Mouse (Mus musculus) gastrocnemius, postnatal 36 days (tissue): ENCODE results near the gene Tcaf3. TPM values are rescaled to one million over a fixed set of nuclear protein-coding genes. Genes with fewer than 3 reads are reported as not detected.

Experiments used
- DNase-seq, 2 experiments: peaks; one replicate each; pipeline ENCODE4 v3.0.0; 2022
- intact Hi-C: fragments of 180-260 bp; cut with DNase I; formaldehyde crosslinking; loops from one replicate; pipeline ENCODE4 v1.15.1; 2025
- long read RNA-seq, 2 experiments: library from polyadenylated mRNA; stranded (forward); transcript quantifications; one replicate each; pipeline ENCODE4 v2.0.0; 2021
- total RNA-seq, 2 experiments: library from RNA; stranded (reverse); gene quantifications; 2 replicates each; pipeline ENCODE4 v1.2.3; 2021

The Tcaf3 gene
- not detected for total RNA-seq
- long read RNA-seq, experiment 1: 0 reads
- long read RNA-seq, experiment 2: 0 reads

GRCm38 (mm10) chr6:42597592-42597991 lies at the start of gene Tcaf3:
Gene Tcaf3 (minus strand): TSS chr6:42597692.
- intact Hi-C loops: no loop called here
- DNase-seq: no peak

DNA sequence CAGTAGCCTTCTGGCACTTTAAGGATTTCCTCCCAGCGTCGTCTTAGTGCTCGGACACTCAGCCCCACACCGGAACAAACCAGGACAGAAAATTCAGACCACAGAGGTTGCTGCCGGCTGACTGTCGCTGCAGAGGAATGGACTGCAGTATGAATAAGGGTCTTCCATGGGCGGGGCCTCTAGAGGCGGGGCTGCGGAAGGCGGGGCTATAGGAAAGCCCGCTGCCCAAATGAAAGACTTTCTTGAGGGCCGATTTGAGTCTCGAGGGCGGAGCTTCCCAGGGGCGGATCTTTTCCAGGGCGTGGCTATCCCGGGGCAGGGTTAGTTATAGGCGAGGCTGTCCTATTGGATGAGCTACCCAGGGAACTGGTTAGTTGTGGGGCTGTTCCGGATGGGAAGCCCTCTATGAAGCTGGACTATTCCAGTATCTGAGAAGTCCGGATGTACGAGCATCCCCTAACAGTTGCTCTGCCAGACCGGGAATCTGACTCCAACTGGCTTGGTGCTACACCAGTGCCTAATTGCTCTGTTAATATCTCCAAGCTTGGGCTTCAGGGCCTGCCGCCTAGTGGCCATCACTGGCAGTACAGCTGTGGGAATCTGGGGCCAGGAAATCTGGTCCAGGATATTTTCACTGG lies 47.5 kb upstream of the Tcaf3 start, which contains the start of gene Tcaf2:
Gene Tcaf2 (minus strand): TSS at position 343 of the 638 bp plus-strand sequence.
- peak; percentile 88 to 90 for DNase-seq
- intact Hi-C loops: no loop called here

- intact Hi-C loops: no loop called here
- no peak for DNase-seq
These were observed 36.9 kb upstream of the Tcaf3 start for GRCm38 (mm10) chr6:42634393-42634792.

GRCm38 (mm10) chr6:42631395-42631794 lies 33.9 kb upstream of the Tcaf3 start:
- no peak for DNase-seq
- intact Hi-C loops: no loop called here

GRCm38 (mm10) chr6:42616904-42617303 lies 19.4 kb upstream of the Tcaf3 start:
- intact Hi-C loops: no loop called here
- no peak for DNase-seq

- DNase-seq: no peak
- intact Hi-C loops: loop anchor here (5.0 kb wide), 1 partner anchor 250 kb away; no protein-coding TSS in a partner anchor
These were observed 14.7 kb upstream of the Tcaf3 start for GRCm38 (mm10) chr6:42612218-42612617.

GRCm38 (mm10) chr6:42610954-42611522 lies 13.5 kb upstream of the Tcaf3 start:
- intact Hi-C loops: loop anchor here (5.0 kb wide), 1 partner anchor 251 kb away; no protein-coding TSS in a partner anchor
- no peak for DNase-seq

DNA sequence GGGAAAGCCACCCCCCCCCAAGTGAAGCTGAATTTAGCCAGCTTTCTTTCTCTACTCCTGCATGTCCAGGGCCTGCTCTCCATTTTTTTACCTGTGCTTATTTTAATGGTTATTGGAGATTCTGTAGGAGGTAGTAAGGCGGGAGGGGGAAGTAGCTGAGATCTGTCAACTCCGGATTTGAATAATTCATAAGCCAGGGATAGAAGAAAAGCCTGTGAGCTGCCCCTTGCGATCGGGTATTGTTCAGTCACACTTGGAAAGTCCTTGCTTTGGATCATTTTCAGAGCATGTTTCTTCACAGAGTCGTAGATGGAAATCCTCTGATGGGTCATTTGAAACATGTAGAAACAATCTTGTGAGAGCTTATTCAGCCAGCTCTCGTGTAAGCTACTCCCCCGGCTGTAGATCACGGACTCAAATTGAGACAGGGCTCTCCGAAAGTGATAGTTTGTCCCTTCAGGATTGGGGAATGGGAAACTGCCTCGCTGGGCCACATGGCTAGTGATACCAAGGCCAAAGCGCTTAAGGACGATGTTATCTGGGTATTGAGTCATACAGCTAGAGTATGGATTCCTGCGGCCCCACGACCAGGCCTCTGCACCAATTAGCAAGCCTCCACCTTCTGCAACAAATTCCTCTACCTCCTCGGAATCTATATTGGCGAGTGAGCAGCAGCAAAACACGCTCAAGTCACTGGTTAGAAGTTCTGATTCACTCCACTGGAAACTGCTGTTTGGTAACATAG lies 4.2 kb downstream of the Tcaf3 start:
- no peak for DNase-seq
- intact Hi-C loops: no loop called here

DNA sequence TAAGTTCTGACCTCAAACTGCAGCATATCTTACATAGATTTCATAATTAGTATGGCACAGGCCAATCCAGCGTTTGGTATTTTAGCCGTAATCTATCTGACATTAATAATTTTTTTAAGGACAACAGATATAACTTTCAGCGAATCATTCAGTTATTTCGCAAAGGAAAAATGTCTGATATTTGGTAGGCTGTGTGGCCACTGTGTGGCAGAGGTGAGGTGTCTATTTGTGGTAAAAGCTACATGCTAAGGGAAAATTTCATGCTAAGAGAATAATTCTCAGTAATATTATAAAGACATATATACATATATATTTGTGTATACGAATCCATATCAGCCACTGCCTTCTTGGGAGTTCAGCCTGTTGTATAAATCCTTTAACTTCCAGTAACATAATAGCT lies 10.9 kb downstream of the Tcaf3 start:
- intact Hi-C loops: no loop called here

GRCm38 (mm10) chr6:42583488-42583872 lies 14.0 kb downstream of the Tcaf3 start:
- intact Hi-C loops: loop anchor here (2.0 to 5.0 kb wide), 3 partner anchors 235 to 821 kb away; partner anchors contain the start of gene Zyx
- peak; percentile 39 to 44 for DNase-seq

More for the DNA sequence above, 10.9 kb downstream of the Tcaf3 start:
- DNase-seq: no peak

DNA sequence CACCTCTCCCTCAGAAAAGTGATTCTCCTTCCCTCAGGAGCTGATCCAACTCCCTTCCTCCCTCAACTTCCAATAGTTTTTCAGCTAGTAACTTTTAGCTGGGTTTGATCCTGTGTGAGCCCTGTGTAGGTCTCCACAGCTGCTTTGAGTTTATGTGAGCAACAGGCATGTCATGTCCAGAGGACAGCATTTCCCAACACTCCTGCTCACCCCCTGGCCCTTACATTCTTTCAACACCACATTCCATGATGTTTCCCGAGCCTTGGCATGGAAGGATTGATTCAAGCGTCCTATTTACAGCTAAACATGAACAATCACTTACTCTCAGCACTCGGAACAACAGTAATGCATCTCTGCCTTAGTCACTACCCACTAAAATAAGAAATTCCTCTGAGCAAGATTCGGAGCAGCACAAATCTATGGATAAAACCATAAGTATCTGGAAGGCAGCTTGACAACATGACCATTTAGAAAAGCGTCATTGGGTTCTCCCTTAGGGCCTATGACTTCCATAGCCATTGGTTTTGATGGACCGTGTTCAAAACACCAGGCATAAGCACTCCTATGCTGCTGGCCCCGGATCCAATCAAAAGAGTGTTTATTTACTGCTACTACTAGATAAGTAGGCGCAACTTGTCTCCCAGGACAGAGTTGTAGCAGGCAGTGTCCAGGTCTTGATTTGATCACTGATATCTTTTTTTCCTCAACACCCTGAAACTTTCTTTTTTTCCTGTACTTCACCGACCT lies 14.6 kb downstream of the Tcaf3 start:
- DNase-seq: no peak
- intact Hi-C loops: loop anchor here (2.0 to 5.0 kb wide), 3 partner anchors 234 to 821 kb away; partner anchors contain the start of gene Zyx

- intact Hi-C loops: no loop called here
These were observed 18.8 kb downstream of the Tcaf3 start for GRCm38 (mm10) chr6:42578678-42579077.

GRCm38 (mm10) chr6:42577433-42577832 lies 20.1 kb downstream of the Tcaf3 start:
- no peak for DNase-seq
- intact Hi-C loops: no loop called here

More at GRCm38 (mm10) chr6:42578678-42579077, 18.8 kb downstream of the Tcaf3 start:
- DNase-seq: no peak

DNA sequence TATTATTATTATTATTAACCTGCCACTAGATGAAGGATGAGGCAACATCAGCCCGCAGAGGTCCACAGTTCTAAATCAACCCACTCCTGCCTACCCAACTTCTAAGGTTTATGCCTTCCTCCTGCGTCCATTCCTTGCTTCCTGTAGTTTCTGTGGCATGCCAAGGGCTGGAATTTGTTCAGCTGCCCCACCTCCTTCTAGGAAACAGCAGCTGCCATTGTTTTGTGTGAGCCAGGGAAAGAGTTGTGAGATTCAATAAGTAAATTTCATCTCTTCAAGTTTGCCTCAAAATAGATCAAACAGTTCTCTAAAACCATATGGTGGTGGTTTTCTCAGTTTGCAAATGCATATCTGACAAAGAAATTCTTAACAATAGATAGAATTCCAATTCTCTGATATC lies 29.3 kb downstream of the Tcaf3 start:
- intact Hi-C loops: no loop called here
- DNase-seq: no peak

DNA sequence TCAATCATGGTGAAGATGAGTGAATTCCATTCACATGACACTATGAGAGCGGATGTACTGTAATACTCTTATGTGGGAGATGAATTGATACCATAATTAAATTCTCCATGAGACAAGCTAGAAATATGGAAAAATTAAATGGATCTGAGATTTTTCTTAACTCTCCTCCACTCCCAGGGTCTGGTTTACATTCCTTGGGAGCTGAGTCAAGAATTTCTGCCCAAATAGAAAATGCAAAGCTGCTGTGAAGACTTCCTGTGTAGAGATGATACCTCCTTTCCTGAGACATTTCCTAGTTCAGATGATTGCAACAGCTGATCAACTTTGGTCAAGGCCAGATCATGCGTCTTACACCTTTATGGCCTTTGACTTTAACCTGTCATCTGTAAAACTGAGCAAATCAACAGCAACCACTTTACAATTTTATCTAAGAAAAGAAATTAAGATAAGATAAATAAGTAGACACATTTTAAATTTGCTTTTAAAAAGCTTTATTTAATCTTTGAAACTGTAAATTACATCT lies 31.4 kb downstream of the Tcaf3 start:
- no peak for DNase-seq
- intact Hi-C loops: no loop called here

- intact Hi-C loops: no loop called here
- DNase-seq: no peak
These were observed 35.2 kb downstream of the Tcaf3 start for GRCm38 (mm10) chr6:42562280-42562679.

DNA sequence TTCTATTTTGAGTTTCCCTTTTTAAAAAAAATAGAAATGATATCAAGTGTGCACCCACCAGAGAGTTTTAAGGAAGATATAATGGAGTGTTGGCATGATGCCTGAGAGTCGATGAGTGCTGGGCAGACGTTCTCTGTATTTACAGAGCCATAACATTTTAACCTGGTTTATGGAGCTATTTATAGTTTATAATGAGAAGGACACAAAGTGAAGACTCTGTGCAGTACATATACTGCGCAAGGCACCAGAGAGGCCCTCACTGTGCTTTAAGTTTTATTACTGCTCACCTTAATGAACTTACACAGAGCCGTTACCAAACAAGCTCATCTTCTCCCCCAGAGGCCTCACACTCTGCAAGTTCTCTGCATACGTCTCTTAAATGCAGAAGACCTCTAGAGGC lies 36.6 kb downstream of the Tcaf3 start:
- intact Hi-C loops: no loop called here

GRCm38 (mm10) chr6:42558641-42559040 lies 38.9 kb downstream of the Tcaf3 start:
- intact Hi-C loops: no loop called here

More for the DNA sequence above, 36.6 kb downstream of the Tcaf3 start:
- no peak for DNase-seq

GRCm38 (mm10) chr6:42547461-42547860 lies 50.0 kb downstream of the Tcaf3 start, which contains the start of gene Olfr455:
Gene Olfr455 (minus strand): TSS chr6:42547587.
- intact Hi-C loops: no loop called here
- peak in 1 of 2 experiments; percentile 6 for DNase-seq

More at GRCm38 (mm10) chr6:42558641-42559040, 38.9 kb downstream of the Tcaf3 start:
- DNase-seq: no peak

DNA sequence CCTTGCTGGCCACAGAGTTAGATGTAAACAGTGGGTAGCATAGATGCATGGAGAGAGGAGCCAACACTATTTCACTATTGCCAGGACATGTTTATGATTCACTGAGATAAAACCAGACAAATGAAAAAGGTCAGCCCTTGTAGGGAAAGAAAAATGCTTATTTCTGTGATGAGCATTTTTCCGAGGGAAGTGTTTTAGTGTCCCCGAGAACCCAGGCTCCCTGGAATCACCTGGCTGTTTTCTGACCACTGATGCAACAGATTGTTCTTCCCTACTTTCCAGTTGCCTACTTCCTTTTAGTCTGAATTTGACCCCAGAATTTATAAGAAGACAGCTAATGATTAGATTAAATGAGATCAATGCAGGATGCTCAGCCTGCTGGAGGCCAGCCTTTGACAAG lies 51.3 kb downstream of the Tcaf3 start:
- DNase-seq: no peak
- intact Hi-C loops: no loop called here
